Mouse (Mus musculus) liver, adult 2 months (tissue): ENCODE data around the gene Pik3c2g.

Experiments
- CTCF ChIP-seq: fragments of 200-500 bp; IDR thresholded peaks from 2 replicates; pipeline ENCODE4 v1.5.1; 2011; ENCODE audit warnings: low read depth, low read length, control low read depth
- POLR2A ChIP-seq: fragments of 200-500 bp; IDR thresholded peaks from 2 replicates; pipeline ENCODE4 v1.6.1; 2011; ENCODE audit warnings: low read length, control low read depth; ENCODE audit not compliant: insufficient read depth; ENCODE audit errors: extremely low read depth

- TF ChIP-seq CTCF, result no peak
- no peak for TF ChIP-seq POLR2A
These were observed 278.1 kb downstream of the Pik3c2g start for GRCm38 (mm10) chr6:139865059-139865673.
